Mouse (Mus musculus) left cerebral cortex, adult 2 months (tissue): ENCODE measurements at regions not wholly inside any gene's neighbourhood (a gene's known extent, or its start where the extent isn't known, plus 50 kb on each side); places are given as distances from the start of the nearest gene placed in this dataset.

Experiments used
- DNase-seq, 2 experiments: peaks; one replicate each; pipeline ENCODE4 v3.0.0; 2021 to 2022; ENCODE audit warnings: low spot score in 2 of 2, mixed read lengths in 1 of 2; ENCODE audit errors: extremely low spot score in 1 of 2
- H3K27ac ChIP-seq: fragments of 200-600 bp; 2 replicates; pipeline ENCODE4 v1.8.1; 2022
- H3K4me3 ChIP-seq: fragments of 200-600 bp; 2 replicates; pipeline ENCODE4 v1.8.1; 2022
- CTCF ChIP-seq: fragments of 200-600 bp; IDR thresholded peaks from 2 replicates; pipeline ENCODE4 v1.8.1; 2022; ENCODE audit warnings: antibody characterized with exemption, mild to moderate bottlenecking, moderate library complexity
- intact Hi-C: fragments of 180-260 bp; cut with DNase I; formaldehyde crosslinking; loops from one replicate; pipeline ENCODE4 v1.15.1; 2025

DNA sequence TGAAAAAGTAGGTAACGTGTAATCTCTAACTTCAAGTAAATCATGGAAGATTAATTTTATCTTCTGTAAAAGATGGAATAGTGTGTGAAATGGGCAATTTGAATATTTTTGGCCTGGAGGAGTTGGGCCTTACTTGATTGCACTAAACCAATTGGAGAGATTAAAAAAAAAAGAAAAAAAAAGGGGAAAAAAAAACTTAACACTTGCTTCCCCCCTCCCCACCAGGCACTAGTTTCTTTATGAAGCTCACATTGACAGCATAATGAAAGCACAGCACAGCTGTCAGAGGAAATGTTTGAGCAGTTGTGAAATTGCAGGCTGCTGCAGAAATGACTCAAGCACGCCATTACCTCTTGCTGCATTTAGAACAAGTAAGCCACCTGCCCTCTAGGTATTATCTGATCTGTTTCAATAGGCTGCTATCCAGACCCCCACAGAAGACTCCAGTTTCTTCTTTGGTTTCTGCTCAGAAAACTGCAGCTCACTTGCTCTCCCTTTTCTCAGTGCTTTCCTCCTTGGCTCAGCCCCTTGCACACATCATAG is 297.9 kb downstream of the D3Ertd751e start:
- DNase-seq = no peak
- TF ChIP-seq CTCF = no peak
- Histone ChIP-seq H3K4me3 (no peak overlapping the region), H3K27ac (no peak overlapping the region)
- intact Hi-C loops = no loop called here

DNA sequence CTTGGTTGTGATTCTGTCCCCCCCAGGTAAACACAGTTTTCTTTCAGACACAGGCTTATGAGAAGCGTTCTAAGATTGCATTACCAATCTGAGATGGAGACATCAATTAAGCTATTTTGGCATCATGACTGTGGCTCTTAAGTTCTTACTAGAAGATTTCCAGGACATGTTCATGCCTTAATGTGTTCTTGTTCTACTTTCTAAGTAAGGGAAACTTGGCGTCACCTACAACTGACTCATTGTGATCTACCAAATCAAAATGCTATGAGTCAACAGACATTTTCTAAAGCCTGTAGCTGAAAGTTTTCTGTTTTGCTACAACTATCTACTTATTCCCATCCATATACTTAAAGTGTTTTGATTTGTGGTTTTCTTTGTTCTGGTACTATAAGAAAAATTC is 298.5 kb downstream of the D3Ertd751e start:
- no peak for TF ChIP-seq CTCF
- Histone ChIP-seq H3K4me3 (no peak overlapping the region), H3K27ac (no peak overlapping the region)
- DNase-seq = no peak
- intact Hi-C loops = no loop called here

DNA sequence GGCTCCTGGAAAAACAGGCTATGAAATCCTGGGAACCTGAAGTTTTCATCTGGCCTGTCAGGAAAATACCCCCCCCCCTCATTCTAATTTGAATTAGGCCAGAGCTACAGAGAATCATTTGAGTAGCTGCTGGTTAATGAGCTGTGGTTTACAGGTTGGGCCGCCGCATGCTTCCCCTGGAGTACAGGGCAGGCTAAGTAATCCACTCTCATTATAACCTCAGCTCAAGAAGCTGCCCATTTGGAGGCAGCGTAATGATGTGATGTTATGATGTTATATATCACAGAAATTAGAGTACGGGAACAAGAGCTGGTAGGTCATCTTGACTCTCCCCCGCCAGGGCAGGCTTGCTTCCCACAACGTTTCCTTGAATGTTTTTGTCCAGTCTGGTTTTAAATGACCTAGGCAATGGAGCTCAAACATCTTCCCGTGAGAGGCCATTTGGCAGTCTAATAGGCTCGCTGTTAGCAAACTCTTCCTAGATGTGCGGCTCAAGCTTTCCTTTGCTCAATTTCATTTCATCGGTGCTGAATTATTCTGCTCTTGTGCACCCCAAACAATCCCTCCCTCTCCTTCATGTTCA is 315.0 kb downstream of the D3Ertd751e start:
- no peak overlapping the region for H3K27ac ChIP-seq
- no peak for TF ChIP-seq CTCF
- DNase-seq = no peak
- intact Hi-C loops = no loop called here
- no peak overlapping the region for H3K4me3 ChIP-seq

DNA sequence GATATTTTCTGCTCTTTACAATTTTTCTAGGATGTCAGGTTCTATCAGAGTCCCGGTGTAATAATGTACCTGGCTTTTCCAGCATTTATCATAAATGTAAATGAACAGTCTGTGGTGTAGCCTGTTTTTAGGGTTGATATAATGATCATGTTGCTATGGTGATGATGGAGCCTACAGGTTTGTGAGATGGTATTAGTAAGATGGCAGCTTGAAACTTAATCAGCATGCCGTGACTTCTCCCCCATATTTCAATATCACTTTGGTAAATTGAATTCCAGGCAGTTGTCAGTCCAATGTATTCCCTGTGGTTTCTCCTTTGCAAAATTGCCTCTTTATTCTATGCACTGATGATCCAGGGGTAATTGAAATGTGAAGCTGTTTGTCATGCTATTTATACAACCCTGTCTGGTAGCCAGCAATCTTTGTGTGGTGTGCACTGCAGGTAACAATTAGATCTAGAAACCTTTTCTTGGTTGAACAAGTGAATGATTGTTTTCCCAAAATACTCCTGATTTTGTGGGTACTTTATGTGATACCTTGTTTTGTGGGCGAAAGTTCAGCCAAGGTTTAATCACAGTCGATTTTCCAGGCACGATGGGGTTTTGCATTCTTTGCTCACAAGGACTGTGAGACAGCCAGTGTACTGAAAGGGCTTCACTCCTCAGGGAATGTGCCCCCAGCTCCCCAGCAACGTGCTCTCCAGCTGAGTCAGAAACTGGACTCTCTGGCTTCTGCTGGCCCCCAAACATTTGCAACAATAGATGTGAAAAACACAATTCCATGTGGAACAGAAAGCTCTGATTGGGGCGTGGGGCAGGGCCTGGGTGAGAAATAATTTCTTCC is 322.9 kb downstream of the D3Ertd751e start:
- intact Hi-C loops = no loop called here
- DNase-seq = no peak
- no peak overlapping the region for H3K4me3 ChIP-seq
- no peak overlapping the region for H3K27ac ChIP-seq
- TF ChIP-seq CTCF = no peak

DNA sequence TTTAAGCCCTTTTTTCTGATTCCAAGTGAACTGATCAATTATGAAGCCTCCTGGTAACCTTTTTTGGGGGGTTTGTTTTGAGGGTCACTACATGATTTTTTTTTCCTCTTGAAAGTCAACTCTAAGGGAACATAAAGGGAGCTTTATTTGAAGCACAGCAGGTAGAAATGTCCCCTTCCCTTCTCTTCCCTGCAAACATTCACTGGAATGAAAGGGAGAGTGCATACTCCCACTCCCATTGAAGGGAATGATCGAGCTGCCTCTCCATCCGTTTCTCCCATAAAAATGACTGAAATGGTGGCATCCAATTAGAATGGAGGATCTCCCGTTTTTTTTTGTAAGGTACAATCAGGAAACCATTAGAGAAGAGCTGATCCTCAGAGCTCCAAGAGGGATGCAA is 323.6 kb downstream of the D3Ertd751e start:
- no peak for DNase-seq
- H3K27ac ChIP-seq = no peak overlapping the region
- TF ChIP-seq CTCF = no peak
- intact Hi-C loops = no loop called here
- no peak overlapping the region for H3K4me3 ChIP-seq

DNA sequence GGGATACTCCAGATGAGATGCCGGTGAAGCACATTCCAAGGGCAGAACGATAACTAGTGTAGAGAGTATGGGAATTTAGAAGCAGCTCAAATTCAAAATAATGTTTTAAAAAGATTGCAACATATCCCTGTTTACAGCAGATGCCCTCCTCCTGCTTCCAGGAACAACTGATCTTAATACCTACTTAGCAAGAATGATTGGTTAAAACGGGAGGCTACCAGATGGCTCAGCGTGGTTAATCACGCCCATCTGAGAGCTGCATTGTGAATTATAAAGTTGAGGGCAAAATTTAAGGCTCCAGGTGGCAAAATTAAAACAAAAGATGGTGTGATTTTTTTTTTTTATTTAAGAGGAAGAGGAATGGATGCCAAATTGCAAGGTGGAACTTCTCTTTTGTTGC is 324.6 kb downstream of the D3Ertd751e start:
- DNase-seq = no peak
- no peak overlapping the region for H3K4me3 ChIP-seq
- H3K27ac ChIP-seq = no peak overlapping the region
- TF ChIP-seq CTCF = no peak
- intact Hi-C loops = no loop called here

DNA sequence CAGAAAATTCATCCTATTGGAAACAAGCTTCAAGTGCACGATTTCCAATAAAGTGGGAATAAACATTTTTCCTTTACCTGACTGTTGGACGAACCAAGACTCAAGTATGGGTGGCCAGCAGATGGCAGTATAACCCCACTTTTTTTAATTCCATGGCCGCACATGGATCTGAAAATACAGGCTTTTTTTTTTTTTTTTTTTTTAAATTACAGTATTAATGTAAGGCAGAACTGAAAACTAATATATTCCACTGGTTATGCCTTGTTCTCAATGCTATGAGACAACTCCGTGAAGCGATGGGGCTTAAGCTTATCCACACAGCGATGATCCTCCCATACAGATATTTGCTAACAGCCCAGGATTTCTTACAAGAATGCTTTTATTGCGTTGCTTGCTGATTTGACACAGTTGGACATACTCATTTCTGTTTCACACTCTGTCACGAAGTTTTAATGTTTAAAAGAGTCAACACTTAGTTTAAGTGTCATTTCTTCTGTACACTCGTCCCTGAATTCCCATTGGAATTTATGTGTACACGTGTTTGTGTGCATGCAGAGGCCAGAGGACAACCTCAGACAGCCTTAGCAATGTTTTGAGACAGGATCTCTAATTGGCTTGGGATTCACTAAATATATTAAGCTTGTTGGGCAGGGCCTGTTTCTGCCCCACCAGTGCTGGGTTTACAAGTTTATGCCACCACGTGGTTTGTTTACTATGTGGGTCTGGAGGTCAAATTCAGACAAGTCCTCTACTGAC is 332.3 kb downstream of the D3Ertd751e start:
- Histone ChIP-seq H3K4me3 (no peak overlapping the region), H3K27ac (no peak overlapping the region)
- DNase-seq = peak; percentile 28 to 29
- intact Hi-C loops = no loop called here
- peak; percentile 64 for TF ChIP-seq CTCF

DNA sequence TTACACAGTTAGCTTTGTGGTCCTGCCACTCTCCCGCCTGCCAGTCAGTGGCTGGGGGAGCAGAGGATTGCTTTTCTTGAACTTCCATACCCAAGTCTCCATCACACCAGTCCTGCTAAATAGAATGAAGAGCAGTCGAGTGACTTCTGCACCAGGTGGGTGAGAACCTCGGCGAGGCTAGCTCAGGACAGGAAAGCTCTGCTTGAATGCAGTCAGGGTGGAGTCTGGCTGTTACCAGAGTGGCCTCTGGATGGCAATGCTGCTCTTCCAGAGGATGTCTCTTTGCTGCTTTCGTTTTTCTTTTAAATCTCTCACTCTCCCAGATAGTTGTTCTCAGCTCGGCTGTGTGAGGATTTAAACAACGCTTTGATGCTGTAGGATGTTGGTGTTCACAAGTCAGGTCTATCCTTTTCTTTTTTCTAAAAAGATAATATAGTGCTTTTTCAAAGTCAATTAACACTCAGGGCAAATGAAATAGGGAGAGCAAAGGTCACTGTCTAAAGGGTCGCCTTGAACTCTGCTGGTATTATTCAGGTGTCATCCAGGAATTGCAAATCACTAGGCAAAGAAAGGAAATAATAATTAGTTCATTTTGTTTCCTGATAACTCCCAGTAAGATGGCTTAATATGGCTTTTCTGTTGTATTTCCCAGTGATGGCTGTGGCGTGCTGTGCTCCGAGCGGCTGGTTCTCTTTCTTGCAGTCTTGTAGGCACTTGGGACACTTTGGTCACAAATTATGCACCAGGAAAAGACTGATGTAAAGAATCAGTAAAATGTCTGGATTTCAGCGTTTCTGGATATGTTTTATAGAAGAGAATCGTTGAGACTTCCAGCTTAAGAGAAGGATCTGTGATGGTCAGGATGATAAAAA is 368.8 kb downstream of the D3Ertd751e start:
- H3K4me3 ChIP-seq = no peak overlapping the region
- DNase-seq = peak; percentile 70 to 75
- TF ChIP-seq CTCF = peak; percentile 89
- peak overlapping the region; percentile 58; the same call in 1 of the 2 replicates for H3K27ac ChIP-seq
- intact Hi-C loops = no loop called here

DNA sequence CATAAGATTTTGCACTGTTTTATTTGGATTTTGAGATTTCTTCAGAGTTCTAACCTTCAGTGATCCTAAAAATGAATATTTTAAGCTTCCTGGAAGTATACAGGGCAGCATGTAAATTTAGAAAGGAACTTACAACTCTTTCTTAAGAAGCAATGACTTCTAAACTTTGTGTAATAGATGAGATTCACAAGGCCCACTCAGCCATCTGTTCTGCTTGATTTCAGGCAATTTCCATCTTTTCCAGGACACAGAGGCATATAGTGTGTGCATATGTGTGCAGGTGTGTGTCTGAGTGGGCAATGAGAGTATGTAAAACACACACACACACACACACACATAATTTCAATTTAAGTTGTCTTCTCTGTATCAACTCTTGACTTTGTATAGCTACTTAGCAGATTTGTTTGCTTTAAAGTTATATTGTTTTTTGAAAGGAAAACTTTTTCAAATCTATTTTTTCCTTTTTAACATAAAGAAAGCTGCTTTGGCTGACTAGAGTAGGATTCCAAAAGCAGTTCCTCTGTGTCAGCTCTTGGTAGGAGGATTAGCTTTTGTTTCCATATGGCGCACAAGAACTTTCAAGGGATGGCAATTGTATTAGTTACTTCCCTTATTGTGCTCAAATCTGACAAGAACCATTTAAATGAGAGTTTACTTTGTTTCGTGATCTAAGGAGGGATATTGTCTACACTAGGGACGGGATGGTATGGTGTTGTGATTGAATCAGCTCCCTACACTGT is 387.6 kb downstream of the D3Ertd751e start:
- TF ChIP-seq CTCF = no peak
- Histone ChIP-seq H3K27ac (peak overlapping the region; percentile 66), H3K4me3 (no peak overlapping the region)
- intact Hi-C loops = loop anchor here (5.0 to 10.0 kb wide), 4 partner anchors 82 to 625 kb away; no protein-coding TSS in a partner anchor
- peak; percentile 19 to 37 for DNase-seq

DNA sequence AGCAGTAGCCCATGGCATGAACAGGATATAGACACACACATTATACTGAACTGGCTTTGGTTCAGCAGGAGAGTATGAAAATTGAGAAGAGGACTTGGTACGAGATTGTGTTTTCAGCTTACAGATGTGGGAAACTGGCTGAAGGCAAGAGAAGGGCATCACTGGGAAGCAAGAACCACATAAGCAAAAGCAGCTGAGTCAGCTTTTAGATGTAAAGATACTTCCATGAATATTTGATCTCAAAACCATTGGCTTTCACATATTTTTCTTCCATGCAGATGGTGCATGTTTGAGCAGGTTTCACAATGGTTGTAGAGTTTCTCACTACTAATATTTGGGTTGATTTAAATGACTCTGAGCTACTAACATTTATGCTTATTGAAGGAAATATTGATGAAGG is 389.9 kb downstream of the D3Ertd751e start:
- H3K27ac ChIP-seq = no peak overlapping the region
- intact Hi-C loops = loop anchor here (5.0 to 10.0 kb wide), 2 partner anchors 80 to 622 kb away; no protein-coding TSS in a partner anchor
- TF ChIP-seq CTCF = no peak
- DNase-seq = no peak
- no peak overlapping the region for H3K4me3 ChIP-seq

DNA sequence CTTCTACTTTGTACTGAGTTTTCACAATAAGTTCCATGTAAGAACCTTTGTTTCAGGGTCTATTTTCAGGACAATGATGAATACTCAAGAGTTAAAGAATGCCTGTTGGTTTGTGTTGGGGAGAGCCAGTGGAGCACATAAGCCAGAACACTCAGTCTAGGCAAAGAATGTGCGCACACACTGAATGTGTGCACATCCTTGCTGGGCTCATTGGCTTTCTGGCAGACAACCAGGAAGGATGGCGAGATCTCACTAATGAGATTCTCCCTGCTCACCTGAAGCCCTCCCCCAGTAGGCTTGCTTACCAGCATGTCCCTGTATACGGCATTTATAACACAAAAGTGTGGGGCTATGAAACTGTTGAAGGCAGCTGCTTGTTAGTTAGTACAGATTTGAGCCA is 411.0 kb downstream of the D3Ertd751e start:
- no peak overlapping the region for H3K27ac ChIP-seq
- intact Hi-C loops = no loop called here
- DNase-seq = no peak
- no peak overlapping the region for H3K4me3 ChIP-seq
- no peak for TF ChIP-seq CTCF
